Mouse (Mus musculus): ENCODE data around the gene Uqcr10. TPM values are rescaled to one million over a fixed set of nuclear protein-coding genes. Genes with fewer than 3 reads are reported as not detected.

The Uqcr10 gene
- 209 and 211 TPM in 2 replicates for polyA plus RNA-seq (2012; ENCODE audit: insufficient read depth, insufficient read length, missing spikeins)

- Histone ChIP-seq H3K27ac (ENCODE audit: insufficient read depth, low read depth, low read length) (peak within 1 kb of the TSS; percentile 80), H3K4me1 (ENCODE audit: control insufficient read depth, insufficient read depth, low read length) (peaks cover 11% of the 10 kb centered on the region; the same call in 1 of the 2 replicates), H3K4me3 (ENCODE audit: insufficient read depth, low read length) (peak within 1 kb of the TSS; percentile 96)
- TF ChIP-seq POLR2A (IDR thresholded peaks at IDR 0.05; ENCODE audit: borderline replicate concordance, low read depth, low read length): 0 out of 2 replicates have a peak, but pooled peaks have one; percentile 33
- no peak for TF ChIP-seq CTCF (IDR thresholded peaks at IDR 0.05; ENCODE audit: low read depth, low read length)
Measured at GRCm38 (mm10) chr11:4704072-4704964, at the start of gene Uqcr10, which contains the start of gene Zmat5. Gene Uqcr10 (minus strand): TSS chr11:4704342. Gene Zmat5 (plus strand): TSS chr11:4704678.

GRCm38 (mm10) chr11:4752836-4753235 lies 48.7 kb upstream of the Uqcr10 start:
- H3K4me3 ChIP-seq (ENCODE audit: insufficient read depth, low read length): no peak overlapping the region
- no peak for TF ChIP-seq POLR2A (IDR thresholded peaks at IDR 0.05; ENCODE audit: borderline replicate concordance, low read depth, low read length)
- TF ChIP-seq CTCF (IDR thresholded peaks at IDR 0.05; ENCODE audit: low read depth, low read length): no peak
- no peak overlapping the region for H3K27ac ChIP-seq (ENCODE audit: insufficient read depth, low read depth, low read length)
- no peaks in the 10 kb centered on the region for H3K4me1 ChIP-seq (ENCODE audit: control insufficient read depth, insufficient read depth, low read length)

- no peak for TF ChIP-seq POLR2A (IDR thresholded peaks at IDR 0.05; ENCODE audit: borderline replicate concordance, low read depth, low read length)
- no peak for TF ChIP-seq CTCF (IDR thresholded peaks at IDR 0.05; ENCODE audit: low read depth, low read length)
- H3K4me3 ChIP-seq (ENCODE audit: insufficient read depth, low read length): no peak overlapping the region
- H3K4me1 ChIP-seq (ENCODE audit: control insufficient read depth, insufficient read depth, low read length): no peaks in the 10 kb centered on the region
- no peak overlapping the region for H3K27ac ChIP-seq (ENCODE audit: insufficient read depth, low read depth, low read length)
Measured at GRCm38 (mm10) chr11:4750263-4750662, 46.1 kb upstream of the Uqcr10 start.

DNA sequence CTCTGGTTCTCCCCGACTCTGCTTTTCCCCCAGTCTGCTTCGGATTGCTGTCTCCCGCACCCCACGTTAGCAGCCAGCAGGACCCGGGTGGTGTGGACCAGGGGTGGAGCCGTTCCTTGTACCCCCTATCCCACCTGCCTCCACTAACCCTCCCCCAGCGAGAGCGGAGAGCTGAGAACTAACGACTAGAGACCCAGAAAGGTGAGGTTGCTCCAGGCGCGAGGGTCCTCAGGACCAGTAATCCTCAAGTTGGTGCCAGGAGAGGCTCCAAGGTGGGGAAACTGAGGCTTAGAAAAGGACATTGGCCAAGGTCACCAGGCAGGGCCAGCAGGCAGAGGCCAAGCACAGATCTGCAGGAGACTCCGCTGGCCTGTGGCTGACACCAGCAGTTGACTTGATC lies 43.1 kb upstream of the Uqcr10 start:
- Histone ChIP-seq H3K4me3 (ENCODE audit: insufficient read depth, low read length) (0 out of 2 replicates have a peak overlapping the region, but pooled peaks have one; percentile 11), H3K27ac (ENCODE audit: insufficient read depth, low read depth, low read length) (no peak overlapping the region), H3K4me1 (ENCODE audit: control insufficient read depth, insufficient read depth, low read length) (no peaks in the 10 kb centered on the region)
- no peak for TF ChIP-seq POLR2A (IDR thresholded peaks at IDR 0.05; ENCODE audit: borderline replicate concordance, low read depth, low read length)
- no peak for TF ChIP-seq CTCF (IDR thresholded peaks at IDR 0.05; ENCODE audit: low read depth, low read length)

DNA sequence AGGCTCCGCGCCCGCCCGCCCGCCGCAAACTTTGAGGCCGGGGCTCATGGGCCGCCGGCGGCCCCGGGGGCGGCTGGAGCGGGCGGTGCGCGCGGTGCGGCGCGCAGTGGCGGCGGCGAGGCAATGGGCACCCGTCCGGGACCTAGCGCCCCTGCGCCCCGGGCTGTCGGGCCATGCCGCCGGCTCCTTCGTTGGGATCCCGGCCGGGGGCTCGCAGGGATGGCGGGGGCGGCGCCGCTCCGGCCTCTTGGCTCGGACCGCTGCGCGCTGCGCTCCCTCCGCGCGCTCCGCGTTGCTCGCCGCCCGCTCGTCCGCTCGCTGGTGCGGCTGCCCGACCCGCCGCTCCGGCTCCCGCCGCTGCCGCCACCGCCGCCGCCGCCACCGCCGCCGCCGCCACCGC lies 42.6 kb upstream of the Uqcr10 start, which contains the start of gene Cabp7:
TSS of gene Cabp7 (minus strand) at position 46 of the 400 bp plus-strand sequence.
- Histone ChIP-seq H3K4me1 (ENCODE audit: control insufficient read depth, insufficient read depth, low read length) (no peaks in the 10 kb centered on the region), H3K27ac (ENCODE audit: insufficient read depth, low read depth, low read length) (no peak within 1 kb of the TSS), H3K4me3 (ENCODE audit: insufficient read depth, low read length) (peak within 1 kb of the TSS; percentile 29; the same call in 1 of the 2 replicates)
- TF ChIP-seq POLR2A (IDR thresholded peaks at IDR 0.05; ENCODE audit: borderline replicate concordance, low read depth, low read length) (no peak), CTCF (IDR thresholded peaks at IDR 0.05; ENCODE audit: low read depth, low read length) (no peak)

DNA sequence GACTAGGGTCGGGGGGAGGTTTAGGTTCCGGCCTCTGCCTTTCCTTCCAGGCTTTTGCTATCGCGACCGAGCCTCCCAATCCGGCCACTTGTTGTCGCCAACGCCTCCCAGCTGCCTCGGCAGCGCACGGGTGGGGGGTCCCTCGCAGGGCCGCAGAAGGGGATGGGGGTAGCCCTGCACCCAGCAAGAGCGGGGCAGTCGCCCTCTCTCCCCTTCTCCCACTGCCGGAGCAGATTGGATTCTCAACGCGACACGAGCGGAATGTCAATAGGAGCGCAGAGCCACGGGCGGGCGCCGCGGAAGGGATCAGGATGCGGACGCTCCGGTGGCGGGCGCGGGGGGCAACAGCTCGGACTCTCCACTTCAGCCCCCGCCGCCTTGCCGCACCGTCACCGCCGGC lies 41.8 kb upstream of the Uqcr10 start:
- no peak for TF ChIP-seq CTCF (IDR thresholded peaks at IDR 0.05; ENCODE audit: low read depth, low read length)
- TF ChIP-seq POLR2A (IDR thresholded peaks at IDR 0.05; ENCODE audit: borderline replicate concordance, low read depth, low read length): no peak
- no peak overlapping the region for H3K4me3 ChIP-seq (ENCODE audit: insufficient read depth, low read length)
- no peaks in the 10 kb centered on the region for H3K4me1 ChIP-seq (ENCODE audit: control insufficient read depth, insufficient read depth, low read length)
- no peak overlapping the region for H3K27ac ChIP-seq (ENCODE audit: insufficient read depth, low read depth, low read length)

DNA sequence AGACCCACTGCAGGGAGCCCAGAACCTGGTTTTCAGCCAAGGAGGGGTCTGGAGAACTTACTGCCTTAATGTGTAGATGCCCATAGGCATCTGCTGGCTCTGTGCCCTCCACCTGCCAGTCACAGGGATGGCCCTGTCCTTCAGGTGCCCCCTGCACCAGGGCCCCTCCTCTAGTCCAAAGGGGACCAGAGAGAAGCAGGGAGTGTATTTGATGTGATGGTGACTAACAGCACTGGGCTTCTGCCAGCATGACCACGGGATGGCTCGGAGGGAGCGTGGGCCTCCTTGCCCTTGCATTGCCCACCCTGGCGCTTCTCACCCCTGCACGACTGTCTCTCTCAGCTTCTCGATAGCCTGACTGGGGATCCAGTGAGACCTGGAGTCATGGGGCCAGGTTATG lies 40.5 kb upstream of the Uqcr10 start:
- no peak overlapping the region for H3K4me3 ChIP-seq (ENCODE audit: insufficient read depth, low read length)
- TF ChIP-seq CTCF (IDR thresholded peaks at IDR 0.05; ENCODE audit: low read depth, low read length): no peak
- TF ChIP-seq POLR2A (IDR thresholded peaks at IDR 0.05; ENCODE audit: borderline replicate concordance, low read depth, low read length): no peak
- no peak overlapping the region for H3K27ac ChIP-seq (ENCODE audit: insufficient read depth, low read depth, low read length)
- no peaks in the 10 kb centered on the region for H3K4me1 ChIP-seq (ENCODE audit: control insufficient read depth, insufficient read depth, low read length)

DNA sequence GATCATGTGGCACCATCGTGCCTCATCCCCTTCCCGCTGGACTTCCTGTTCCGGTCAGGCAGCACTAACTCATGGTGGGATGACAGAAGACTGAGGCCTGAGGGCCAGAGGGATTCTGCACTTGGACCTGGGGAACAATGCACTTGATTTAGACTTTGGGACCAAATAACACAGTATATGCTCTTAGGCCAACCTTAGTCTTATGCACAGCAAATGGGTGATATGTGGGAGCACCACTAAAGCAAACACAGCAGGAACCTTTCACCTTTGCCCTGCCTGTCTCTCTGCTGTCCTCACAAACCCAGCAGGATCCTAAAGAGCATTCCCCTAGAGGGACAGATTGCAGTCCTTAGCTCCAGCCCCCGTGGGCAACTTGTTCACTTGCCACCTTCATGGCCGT lies 36.6 kb upstream of the Uqcr10 start:
- Histone ChIP-seq H3K4me1 (ENCODE audit: control insufficient read depth, insufficient read depth, low read length) (no peaks in the 10 kb centered on the region), H3K4me3 (ENCODE audit: insufficient read depth, low read length) (no peak overlapping the region), H3K27ac (ENCODE audit: insufficient read depth, low read depth, low read length) (no peak overlapping the region)
- no peak for TF ChIP-seq POLR2A (IDR thresholded peaks at IDR 0.05; ENCODE audit: borderline replicate concordance, low read depth, low read length)
- TF ChIP-seq CTCF (IDR thresholded peaks at IDR 0.05; ENCODE audit: low read depth, low read length): no peak

GRCm38 (mm10) chr11:4738719-4739118 lies 34.6 kb upstream of the Uqcr10 start:
- no peak overlapping the region for H3K4me3 ChIP-seq (ENCODE audit: insufficient read depth, low read length)
- TF ChIP-seq CTCF (IDR thresholded peaks at IDR 0.05; ENCODE audit: low read depth, low read length) (no peak), POLR2A (IDR thresholded peaks at IDR 0.05; ENCODE audit: borderline replicate concordance, low read depth, low read length) (no peak)
- no peaks in the 10 kb centered on the region for H3K4me1 ChIP-seq (ENCODE audit: control insufficient read depth, insufficient read depth, low read length)
- H3K27ac ChIP-seq (ENCODE audit: insufficient read depth, low read depth, low read length): no peak overlapping the region

GRCm38 (mm10) chr11:4737682-4738081 lies 33.5 kb upstream of the Uqcr10 start:
- Histone ChIP-seq H3K27ac (ENCODE audit: insufficient read depth, low read depth, low read length) (no peak overlapping the region), H3K4me3 (ENCODE audit: insufficient read depth, low read length) (no peak overlapping the region), H3K4me1 (ENCODE audit: control insufficient read depth, insufficient read depth, low read length) (no peaks in the 10 kb centered on the region)
- TF ChIP-seq POLR2A (IDR thresholded peaks at IDR 0.05; ENCODE audit: borderline replicate concordance, low read depth, low read length): no peak
- no peak for TF ChIP-seq CTCF (IDR thresholded peaks at IDR 0.05; ENCODE audit: low read depth, low read length)
